Mouse (Mus musculus): ENCODE data around the gene Gdap2. TPM values are rescaled to one million over a fixed set of nuclear protein-coding genes. Genes with fewer than 3 reads are reported as not detected.

The Gdap2 gene
- polyA plus RNA-seq (2016; fragmentation: Nextera tagmentation; extraction: Ambion mirVana), result 24.2 and 29.1 TPM in 2 replicates

DNA sequence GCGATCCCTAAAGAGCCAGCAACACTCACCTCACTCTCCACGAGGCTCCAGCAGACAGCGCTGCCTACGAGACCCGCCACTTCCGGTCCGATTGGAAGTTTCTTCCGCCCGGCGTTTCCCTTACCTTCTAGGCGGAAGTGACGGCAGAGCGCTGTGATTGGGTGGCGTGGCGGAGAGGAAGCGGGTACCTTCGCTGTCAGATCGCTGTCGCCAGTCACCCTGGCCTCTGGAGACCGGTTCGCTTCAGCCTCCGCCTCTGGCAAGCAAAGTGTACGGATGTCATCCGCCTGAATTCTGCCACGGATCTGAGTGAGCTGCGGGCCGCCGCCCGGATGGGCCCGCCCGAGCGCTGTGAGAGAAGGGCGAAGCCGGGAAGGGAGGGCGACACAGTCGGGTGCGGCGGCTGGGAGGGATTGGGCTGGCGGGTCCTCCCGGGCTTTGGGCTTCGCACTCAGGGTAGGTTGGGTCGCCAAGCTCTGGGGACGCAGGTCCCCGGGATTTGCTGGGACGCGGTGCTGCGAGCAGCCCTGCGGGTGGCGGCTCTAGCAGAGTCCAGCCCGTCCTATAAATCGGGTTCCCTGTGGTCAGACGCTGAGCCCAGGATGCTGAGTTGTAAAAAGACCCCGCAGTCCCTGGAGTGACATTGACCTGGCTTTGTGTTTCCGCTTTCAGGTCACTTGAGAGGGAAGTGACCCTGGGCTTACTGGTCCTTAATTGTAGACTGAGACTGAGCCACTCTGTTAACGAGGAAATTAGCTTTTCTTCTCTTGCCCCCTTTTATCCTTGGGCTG lies at the start of gene Gdap2, which contains the start of gene Wdr3:
TSS of gene Gdap2 (plus strand) at position 67 of the 791 bp plus-strand sequence.
TSS of gene Wdr3 (minus strand) at position 93 of the 791 bp plus-strand sequence.
- Histone ChIP-seq H3K9me3 (replicated peaks) (no peaks in the 10 kb centered on the region), H3K4me1 (peaks cover 11% of the 10 kb centered on the region), H3K4me3 (peak within 1 kb of the TSS; percentile 91), H3K27me3 (ENCODE audit: low read depth, poor library complexity, severe bottlenecking) (no peaks in the 10 kb centered on the region), H3K36me3 (peaks cover 38% of the 10 kb centered on the region), H3K27ac (peak within 1 kb of the TSS; percentile 89)
- WGBS, result under 1% methylated on average over 55 of the region's 55 CpGs
- DNase-seq (ENCODE audit: low spot score), result peak; percentile 95

DNA sequence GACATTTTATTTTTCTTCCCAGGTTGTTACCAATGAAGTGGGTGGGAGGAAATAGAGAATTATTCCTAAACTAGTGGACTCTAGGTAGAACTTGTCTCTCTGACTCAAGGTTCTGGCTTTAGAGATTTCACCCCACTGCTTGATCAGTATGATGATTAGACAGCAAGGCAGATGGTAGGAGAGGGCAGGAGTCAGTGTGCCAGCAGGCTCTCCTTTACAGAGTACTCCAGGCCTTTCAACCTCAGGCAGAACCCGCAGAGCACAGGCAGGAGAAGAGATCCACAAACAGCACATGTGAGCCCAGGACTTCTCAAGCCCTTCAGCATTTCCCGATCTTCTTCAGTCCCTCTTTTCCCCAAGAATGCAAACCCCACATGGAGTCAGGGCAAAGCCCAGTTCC lies 43.5 kb upstream of the Gdap2 start:
- Histone ChIP-seq H3K9me3 (replicated peaks) (no peaks in the 10 kb centered on the region), H3K36me3 (no peaks in the 10 kb centered on the region), H3K27me3 (ENCODE audit: low read depth, poor library complexity, severe bottlenecking) (no peaks in the 10 kb centered on the region), H3K4me3 (no peak overlapping the region), H3K4me1 (no peaks in the 10 kb centered on the region), H3K27ac (no peak overlapping the region)
- DNase-seq (ENCODE audit: low spot score), result no peak
- 82% methylated on average over 2 of the region's 2 CpGs for WGBS

DNA sequence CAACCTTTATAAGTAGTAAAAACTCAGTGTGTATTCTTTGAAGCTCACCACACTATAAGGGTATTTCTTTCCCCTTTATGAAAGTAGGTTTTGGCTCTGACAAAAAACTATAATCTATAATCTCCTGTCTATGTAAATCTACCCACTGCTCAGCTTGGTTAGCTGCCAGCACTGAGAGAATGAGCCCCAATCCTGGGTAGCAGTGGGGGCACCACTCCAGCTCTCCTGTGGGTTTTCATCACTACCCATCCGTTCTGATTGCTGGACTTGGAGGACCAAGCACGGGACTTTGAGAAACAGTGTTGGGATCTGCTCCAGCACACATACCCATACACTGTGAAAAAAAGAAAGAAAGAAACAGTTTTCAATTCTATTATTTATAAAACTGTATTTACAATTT lies 40.2 kb upstream of the Gdap2 start:
- DNase-seq (ENCODE audit: low spot score), result no peak
- Histone ChIP-seq H3K9me3 (replicated peaks) (no peaks in the 10 kb centered on the region), H3K36me3 (no peaks in the 10 kb centered on the region), H3K27ac (no peak overlapping the region), H3K4me1 (no peaks in the 10 kb centered on the region), H3K4me3 (no peak overlapping the region), H3K27me3 (ENCODE audit: low read depth, poor library complexity, severe bottlenecking) (no peaks in the 10 kb centered on the region)
- WGBS, result 88% methylated on average over 2 of the region's 2 CpGs

DNA sequence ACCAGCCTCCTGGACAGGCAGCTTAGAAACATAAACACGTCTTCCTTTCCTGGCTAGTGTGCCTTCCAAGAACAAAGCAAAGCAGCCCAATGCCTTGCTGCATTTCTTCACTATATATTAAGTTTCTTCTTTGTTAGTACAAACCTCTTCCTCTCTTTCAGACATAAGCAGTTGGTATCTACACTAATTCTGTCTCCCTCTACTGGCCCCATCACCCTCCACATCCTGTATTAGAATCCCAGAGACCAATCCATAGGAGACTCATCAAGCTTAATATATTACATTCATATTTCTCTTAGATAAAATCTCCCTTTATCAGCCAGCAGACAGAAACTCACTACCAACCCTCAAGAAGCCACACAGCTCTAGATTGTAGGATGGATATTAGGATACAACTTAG lies 39.7 kb upstream of the Gdap2 start:
- no peaks in the 10 kb centered on the region for H3K27me3 ChIP-seq (ENCODE audit: low read depth, poor library complexity, severe bottlenecking)
- H3K9me3 ChIP-seq (replicated peaks), result no peaks in the 10 kb centered on the region
- H3K36me3 ChIP-seq, result no peaks in the 10 kb centered on the region
- H3K4me1 ChIP-seq, result no peaks in the 10 kb centered on the region
- H3K27ac ChIP-seq, result no peak overlapping the region
- H3K4me3 ChIP-seq, result no peak overlapping the region
- DNase-seq (ENCODE audit: low spot score), result no peak
- WGBS, result 81% methylated on average over 1 of the region's 1 CpGs

DNA sequence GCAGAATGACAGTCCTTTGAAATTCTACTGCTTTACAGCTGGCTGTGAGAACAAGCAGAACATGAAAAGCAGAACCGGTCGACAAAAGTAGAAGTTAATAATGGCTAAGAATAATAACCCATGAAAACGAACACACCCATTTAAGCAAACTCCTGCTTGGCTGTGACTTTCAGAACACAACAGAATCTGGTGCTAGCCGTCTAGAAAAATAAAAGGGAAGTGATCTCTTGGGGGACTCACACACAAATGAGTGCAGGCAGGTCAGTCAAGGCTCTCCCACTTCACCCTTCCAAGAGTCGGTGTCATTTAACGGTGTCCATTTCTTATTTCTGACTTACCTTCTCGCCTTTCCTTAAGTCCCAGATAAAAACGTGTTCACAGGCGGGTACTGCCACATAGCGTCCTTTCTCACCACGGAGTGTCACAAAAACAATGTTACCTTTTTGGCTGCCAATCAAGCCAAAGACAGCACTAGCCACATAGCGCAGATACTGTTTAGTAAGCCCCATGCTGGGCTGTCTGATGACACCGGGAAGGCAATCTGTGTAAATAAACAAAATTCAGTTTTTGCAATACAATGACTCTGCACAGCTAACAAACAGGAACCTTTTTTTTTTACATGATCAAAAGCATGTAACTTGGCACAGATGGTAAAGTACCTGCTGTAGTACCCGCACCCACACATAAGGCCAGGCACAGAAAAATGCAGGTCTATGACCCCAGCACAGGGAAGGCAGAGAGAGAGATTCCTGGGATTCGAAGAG lies 1.3 kb upstream of the Gdap2 start:
- H3K36me3 ChIP-seq, result peaks cover 51% of the 10 kb centered on the region
- WGBS, result 92% methylated on average over 15 of the region's 15 CpGs

GRCm38 (mm10) chr3:100161665-100162314 lies 391 bp upstream of the Gdap2 start:
- DNase-seq (ENCODE audit: low spot score), result no peak
- Histone ChIP-seq H3K4me1 (peaks cover 11% of the 10 kb centered on the region), H3K4me3 (peak overlapping the region; percentile 91), H3K27ac (peak overlapping the region; percentile 89), H3K36me3 (peaks cover 45% of the 10 kb centered on the region), H3K27me3 (ENCODE audit: low read depth, poor library complexity, severe bottlenecking) (no peaks in the 10 kb centered on the region), H3K9me3 (replicated peaks) (no peaks in the 10 kb centered on the region)
- WGBS, result 1% methylated on average over 35 of the region's 35 CpGs

More for the DNA sequence above, 1.3 kb upstream of the Gdap2 start:
- H3K27me3 ChIP-seq (ENCODE audit: low read depth, poor library complexity, severe bottlenecking), result no peaks in the 10 kb centered on the region
- H3K4me1 ChIP-seq, result peaks cover 11% of the 10 kb centered on the region
- H3K4me3 ChIP-seq, result peak overlapping the region; percentile 91
- DNase-seq (ENCODE audit: low spot score), result no peak
- no peaks in the 10 kb centered on the region for H3K9me3 ChIP-seq (replicated peaks)
- H3K27ac ChIP-seq, result no peak overlapping the region

- Histone ChIP-seq H3K27me3 (ENCODE audit: low read depth, poor library complexity, severe bottlenecking) (no peaks in the 10 kb centered on the region), H3K4me3 (no peak overlapping the region), H3K9me3 (replicated peaks) (no peaks in the 10 kb centered on the region), H3K4me1 (peaks cover 11% of the 10 kb centered on the region), H3K27ac (no peak overlapping the region), H3K36me3 (peaks cover 28% of the 10 kb centered on the region)
- 86% methylated on average over 2 of the region's 2 CpGs for WGBS
- no peak for DNase-seq (ENCODE audit: low spot score)
Observed at GRCm38 (mm10) chr3:100163556-100163955, 1.4 kb downstream of the Gdap2 start.

DNA sequence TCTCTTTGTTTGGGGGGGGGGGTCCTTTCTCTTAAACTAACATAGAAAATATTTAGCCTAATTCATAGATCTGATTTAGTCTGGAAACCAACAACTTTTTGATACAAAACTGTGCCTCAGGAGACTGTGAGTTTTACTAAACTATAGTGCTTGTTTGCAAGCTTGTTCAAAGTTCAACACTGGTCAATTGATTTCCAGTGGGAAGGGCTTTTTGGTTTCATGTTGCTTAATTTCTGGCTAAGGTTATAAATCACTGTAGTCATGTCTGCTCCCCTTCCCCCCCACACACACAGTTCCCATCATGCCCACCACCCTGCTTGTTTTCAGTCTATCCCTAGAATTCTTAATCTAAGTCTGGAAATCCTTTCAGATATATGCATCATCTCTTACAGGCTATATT lies 2.8 kb downstream of the Gdap2 start:
- Histone ChIP-seq H3K27me3 (ENCODE audit: low read depth, poor library complexity, severe bottlenecking) (no peaks in the 10 kb centered on the region), H3K9me3 (replicated peaks) (no peaks in the 10 kb centered on the region), H3K4me1 (peaks cover 11% of the 10 kb centered on the region), H3K27ac (no peak overlapping the region), H3K36me3 (peaks cover 15% of the 10 kb centered on the region), H3K4me3 (no peak overlapping the region)
- no peak for DNase-seq (ENCODE audit: low spot score)

GRCm38 (mm10) chr3:100176031-100176430 lies 13.8 kb downstream of the Gdap2 start:
- Histone ChIP-seq H3K4me3 (no peak overlapping the region), H3K9me3 (replicated peaks) (no peaks in the 10 kb centered on the region), H3K36me3 (peaks cover 58% of the 10 kb centered on the region), H3K4me1 (no peaks in the 10 kb centered on the region), H3K27me3 (ENCODE audit: low read depth, poor library complexity, severe bottlenecking) (no peaks in the 10 kb centered on the region), H3K27ac (no peak overlapping the region)
- 89% methylated on average over 2 of the region's 2 CpGs for WGBS
- DNase-seq (ENCODE audit: low spot score), result no peak

- no peaks in the 10 kb centered on the region for H3K4me1 ChIP-seq
- no peaks in the 10 kb centered on the region for H3K9me3 ChIP-seq (replicated peaks)
- no peaks in the 10 kb centered on the region for H3K27me3 ChIP-seq (ENCODE audit: low read depth, poor library complexity, severe bottlenecking)
- 76% methylated on average over 3 of the region's 3 CpGs for WGBS
- H3K27ac ChIP-seq, result no peak overlapping the region
- no peak overlapping the region for H3K4me3 ChIP-seq
- peaks cover 46% of the 10 kb centered on the region for H3K36me3 ChIP-seq
- DNase-seq (ENCODE audit: low spot score), result no peak
Observed at GRCm38 (mm10) chr3:100180471-100180870, 18.3 kb downstream of the Gdap2 start.

DNA sequence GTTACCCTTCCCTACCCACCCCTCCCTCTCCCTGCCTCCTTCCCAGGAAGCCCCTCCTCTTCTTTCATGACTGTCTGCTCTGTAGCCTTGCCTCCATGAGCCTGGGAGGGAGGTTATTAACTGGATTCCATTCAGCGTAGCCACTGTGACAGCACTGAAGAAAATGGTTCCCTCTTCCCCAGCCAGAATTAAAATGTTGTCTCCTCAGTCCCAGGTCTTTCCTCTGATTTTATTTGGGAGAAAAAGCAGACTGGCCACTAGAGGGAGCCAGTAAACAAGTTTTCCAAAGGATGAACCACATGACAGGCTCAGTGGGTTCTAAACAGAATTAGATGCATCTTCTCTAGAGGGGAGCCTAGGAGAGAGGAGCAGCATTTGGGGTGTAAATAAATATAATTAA lies 27.3 kb downstream of the Gdap2 start:
- Histone ChIP-seq H3K9me3 (replicated peaks) (no peaks in the 10 kb centered on the region), H3K36me3 (peaks cover 24% of the 10 kb centered on the region), H3K27me3 (ENCODE audit: low read depth, poor library complexity, severe bottlenecking) (no peaks in the 10 kb centered on the region), H3K4me1 (peaks cover 4% of the 10 kb centered on the region), H3K4me3 (no peak overlapping the region), H3K27ac (no peak overlapping the region)
- 54% methylated on average over 1 of the region's 1 CpGs for WGBS
- peak; percentile 61 for DNase-seq (ENCODE audit: low spot score)

DNA sequence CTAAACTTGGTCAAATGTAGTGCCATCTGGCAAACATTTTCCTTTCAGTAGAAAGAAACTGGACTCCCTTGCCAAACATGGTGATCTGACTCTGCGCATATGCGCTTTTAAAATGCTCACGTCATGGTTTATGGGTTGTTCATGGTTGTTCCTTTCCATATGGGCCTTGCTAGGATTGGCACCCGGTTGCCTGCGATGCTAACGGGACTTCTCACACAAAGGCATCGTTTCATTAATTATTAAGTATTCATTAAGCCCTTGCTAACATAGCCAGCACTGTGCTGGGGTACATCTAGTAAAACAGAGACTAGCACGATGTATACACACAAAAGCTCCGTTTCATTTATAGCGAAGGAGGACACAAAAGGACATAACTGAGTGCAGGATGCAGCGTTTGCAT lies 27.7 kb downstream of the Gdap2 start:
- WGBS, result 89% methylated on average over 11 of the region's 11 CpGs
- no peak for DNase-seq (ENCODE audit: low spot score)
- Histone ChIP-seq H3K27ac (no peak overlapping the region), H3K9me3 (replicated peaks) (no peaks in the 10 kb centered on the region), H3K27me3 (ENCODE audit: low read depth, poor library complexity, severe bottlenecking) (no peaks in the 10 kb centered on the region), H3K4me3 (no peak overlapping the region), H3K36me3 (peaks cover 24% of the 10 kb centered on the region), H3K4me1 (peaks cover 5% of the 10 kb centered on the region)

GRCm38 (mm10) chr3:100194210-100194609 lies 32.0 kb downstream of the Gdap2 start:
- DNase-seq (ENCODE audit: low spot score), result no peak

More at GRCm38 (mm10) chr3:100194210-100194609, 32.0 kb downstream of the Gdap2 start:
- H3K27ac ChIP-seq, result peak overlapping the region; percentile 48; the same call in 1 of the 2 replicates
- H3K9me3 ChIP-seq (replicated peaks), result no peaks in the 10 kb centered on the region
- no peak overlapping the region for H3K4me3 ChIP-seq
- H3K4me1 ChIP-seq, result peaks cover 5% of the 10 kb centered on the region
- H3K27me3 ChIP-seq (ENCODE audit: low read depth, poor library complexity, severe bottlenecking), result no peaks in the 10 kb centered on the region
- 33% methylated on average over 5 of the region's 5 CpGs for WGBS
- H3K36me3 ChIP-seq, result peaks cover 25% of the 10 kb centered on the region
